Mouse (Mus musculus) embryonic facial prominence, embryonic 15.5 days (tissue): ENCODE measurements around the gene Uap1. TPM values are rescaled to one million over a fixed set of nuclear protein-coding genes. Genes with fewer than 3 reads are reported as not detected.
A peak's percentile ranks its signal among the peaks of the same experiment; 100 is the strongest.

Experiments used
- ATAC-seq: fragments of 200-750 bp; cut with Nextera tagmentation; 2 replicates; pipeline ENCODE4 v1.8.0; 2017; ENCODE audit warnings: low read depth, moderate TSS enrichment; ENCODE audit not compliant: insufficient number of reproducible peaks, low FRiP score, low TSS enrichment
- H3K27ac ChIP-seq: fragments of 300-500 bp; sonication (generic); replicated peaks from 2 replicates; pipeline ENCODE4 v1.5.1; 2015; ENCODE audit warnings: mild to moderate bottlenecking, inconsistent platforms
- H3K27me3 ChIP-seq: fragments of 300-500 bp; sonication (generic); 2 replicates; pipeline ENCODE4 v1.6.1; 2015; ENCODE audit warnings: inconsistent platforms
- H3K36me3 ChIP-seq: fragments of 300-500 bp; sonication (generic); 2 replicates; pipeline ENCODE4 v1.6.1; 2015; ENCODE audit warnings: mild to moderate bottlenecking, inconsistent platforms
- H3K4me1 ChIP-seq: fragments of 300-500 bp; sonication (generic); 2 replicates; pipeline ENCODE4 v1.6.1; 2015; ENCODE audit warnings: inconsistent platforms
- H3K4me2 ChIP-seq: fragments of 300-500 bp; sonication (generic); replicated peaks from 2 replicates; pipeline ENCODE4 v1.6.1; 2015; ENCODE audit warnings: mild to moderate bottlenecking, inconsistent platforms
- H3K4me3 ChIP-seq: fragments of 300-500 bp; sonication (generic); replicated peaks from 2 replicates; pipeline ENCODE4 v1.5.1; 2015; ENCODE audit warnings: mild to moderate bottlenecking, inconsistent platforms
- H3K9ac ChIP-seq: fragments of 300-500 bp; sonication (generic); 2 replicates; pipeline ENCODE4 v1.6.1; 2015; ENCODE audit warnings: inconsistent platforms
- H3K9me3 ChIP-seq: fragments of 300-500 bp; sonication (generic); replicated peaks from 2 replicates; pipeline ENCODE4 v1.6.1; 2016; ENCODE audit warnings: inconsistent platforms
- WGBS: fragments of 180-500 bp; shearing (Covaris S2); methylation state at CpG from one replicate; pipeline ENCODE4 v1.1.7; 2015; 5-methylcytosine and 5-hydroxymethylcytosine counted together
- polyA plus RNA-seq: library from polyadenylated mRNA; unstranded; fragments of >200 nt; fragmentation: Nextera tagmentation; extraction: Ambion mirVana; gene quantifications from 2 replicates; pipeline ENCODE4 v1.2.1, GENCODE M21; 2015

The Uap1 gene
- polyA plus RNA-seq, 1 experiment from 2014 or later: 70.9 TPM

GRCm38 (mm10) chr1:170147651-170148448 is 26.9 kb downstream of the Uap1 start:
- Histone ChIP-seq H3K9ac (no peak overlapping the region), H3K4me3 (no peak overlapping the region), H3K4me2 (no peak overlapping the region), H3K4me1 (0 out of 2 replicates have a peak, but pooled peaks cover 3% of the 10 kb centered on the region), H3K36me3 (peaks cover 38% of the 10 kb centered on the region), H3K9me3 (no peaks in the 10 kb centered on the region), H3K27me3 (no peaks in the 10 kb centered on the region), H3K27ac (0 out of 2 replicates have a peak overlapping the region, but pooled peaks have one; percentile 28)
- 62% methylated on average over 9 of the region's 9 CpGs for WGBS
- ATAC-seq: peak; percentile 51; the same call in 1 of the 2 replicates

- H3K36me3 ChIP-seq: peaks cover 47% of the 10 kb centered on the region
- H3K27ac ChIP-seq: no peak overlapping the region
- no peak overlapping the region for H3K4me3 ChIP-seq
- no peak overlapping the region for H3K4me2 ChIP-seq
- 0 out of 2 replicates have a peak, but pooled peaks cover 3% of the 10 kb centered on the region for H3K4me1 ChIP-seq
- no peak for ATAC-seq
- no peaks in the 10 kb centered on the region for H3K27me3 ChIP-seq
- H3K9me3 ChIP-seq: no peaks in the 10 kb centered on the region
- H3K9ac ChIP-seq: no peak overlapping the region
- WGBS: 87% methylated on average over 4 of the region's 4 CpGs
Observed at GRCm38 (mm10) chr1:170145606-170146005, 29.2 kb downstream of the Uap1 start.

GRCm38 (mm10) chr1:170142256-170142871 is 32.4 kb downstream of the Uap1 start:
- no peak overlapping the region for H3K4me3 ChIP-seq
- ATAC-seq: no peak
- H3K9ac ChIP-seq: no peak overlapping the region
- no peaks in the 10 kb centered on the region for H3K27me3 ChIP-seq
- peaks cover 26% of the 10 kb centered on the region for H3K36me3 ChIP-seq
- WGBS: 96% methylated on average over 8 of the region's 8 CpGs
- H3K4me1 ChIP-seq: no peaks in the 10 kb centered on the region
- H3K4me2 ChIP-seq: no peak overlapping the region
- H3K9me3 ChIP-seq: no peaks in the 10 kb centered on the region
- H3K27ac ChIP-seq: no peak overlapping the region

GRCm38 (mm10) chr1:170141626-170142025 is 33.1 kb downstream of the Uap1 start:
- peaks cover 25% of the 10 kb centered on the region for H3K36me3 ChIP-seq
- 97% methylated on average over 5 of the region's 5 CpGs for WGBS
- no peak overlapping the region for H3K9ac ChIP-seq
- no peak for ATAC-seq
- no peak overlapping the region for H3K27ac ChIP-seq
- no peaks in the 10 kb centered on the region for H3K27me3 ChIP-seq
- no peaks in the 10 kb centered on the region for H3K9me3 ChIP-seq
- no peak overlapping the region for H3K4me3 ChIP-seq
- H3K4me1 ChIP-seq: peaks cover 2% of the 10 kb centered on the region; the same call in 1 of the 2 replicates
- no peak overlapping the region for H3K4me2 ChIP-seq

- no peaks in the 10 kb centered on the region for H3K27me3 ChIP-seq
- WGBS: 10% methylated on average over 7 of the region's 7 CpGs
- ATAC-seq: peak; percentile 85
- no peaks in the 10 kb centered on the region for H3K9me3 ChIP-seq
- H3K4me1 ChIP-seq: peaks cover 8% of the 10 kb centered on the region; the same call in 1 of the 2 replicates
- H3K36me3 ChIP-seq: no peaks in the 10 kb centered on the region; the same call in 1 of the 2 replicates
- H3K4me3 ChIP-seq: no peak overlapping the region
- no peak overlapping the region for H3K9ac ChIP-seq
- H3K4me2 ChIP-seq: 0 out of 2 replicates have a peak overlapping the region, but pooled peaks have one; percentile 12
- H3K27ac ChIP-seq: peak overlapping the region; percentile 68; the same call in 1 of the 2 replicates
Observed at GRCm38 (mm10) chr1:170136351-170137009, 38.3 kb downstream of the Uap1 start.

- Histone ChIP-seq H3K9me3 (no peaks in the 10 kb centered on the region), H3K4me2 (no peak overlapping the region), H3K4me1 (peaks cover 8% of the 10 kb centered on the region; the same call in 1 of the 2 replicates), H3K27me3 (no peaks in the 10 kb centered on the region), H3K27ac (no peak overlapping the region), H3K4me3 (no peak overlapping the region), H3K9ac (no peak overlapping the region), H3K36me3 (no peaks in the 10 kb centered on the region)
- WGBS: 83% methylated on average over 8 of the region's 8 CpGs
- ATAC-seq: no peak
Observed at GRCm38 (mm10) chr1:170134264-170134663, 40.5 kb downstream of the Uap1 start.

- H3K27ac ChIP-seq: no peak overlapping the region
- 38% methylated on average over 3 of the region's 3 CpGs for WGBS
- H3K4me3 ChIP-seq: no peak overlapping the region
Observed at GRCm38 (mm10) chr1:170130962-170131361, 43.8 kb downstream of the Uap1 start.

GRCm38 (mm10) chr1:170124644-170125043 is 50.1 kb downstream of the Uap1 start:
- Histone ChIP-seq H3K9me3 (no peaks in the 10 kb centered on the region), H3K9ac (no peak overlapping the region), H3K27me3 (no peaks in the 10 kb centered on the region), H3K4me1 (no peaks in the 10 kb centered on the region), H3K4me2 (no peak overlapping the region), H3K36me3 (no peaks in the 10 kb centered on the region), H3K4me3 (no peak overlapping the region), H3K27ac (no peak overlapping the region)
- no peak for ATAC-seq
- 82% methylated on average over 2 of the region's 2 CpGs for WGBS

More at GRCm38 (mm10) chr1:170130962-170131361, 43.8 kb downstream of the Uap1 start:
- peaks cover 1% of the 10 kb centered on the region; the same call in 1 of the 2 replicates for H3K4me1 ChIP-seq
- no peak for ATAC-seq
- no peak overlapping the region for H3K4me2 ChIP-seq
- H3K27me3 ChIP-seq: no peaks in the 10 kb centered on the region
- no peaks in the 10 kb centered on the region for H3K36me3 ChIP-seq
- H3K9me3 ChIP-seq: no peaks in the 10 kb centered on the region
- no peak overlapping the region for H3K9ac ChIP-seq

- no peaks in the 10 kb centered on the region for H3K27me3 ChIP-seq
- H3K4me3 ChIP-seq: no peak overlapping the region
- ATAC-seq: no peak
- H3K4me2 ChIP-seq: no peak overlapping the region
- peaks cover 23% of the 10 kb centered on the region for H3K4me1 ChIP-seq
- H3K9me3 ChIP-seq: no peaks in the 10 kb centered on the region
- no peak overlapping the region for H3K9ac ChIP-seq
- WGBS: 61% methylated on average over 6 of the region's 6 CpGs
- H3K36me3 ChIP-seq: no peaks in the 10 kb centered on the region
- H3K27ac ChIP-seq: no peak overlapping the region
Observed at GRCm38 (mm10) chr1:170113616-170114015, 61.1 kb downstream of the Uap1 start.

GRCm38 (mm10) chr1:170112261-170112660 is 62.5 kb downstream of the Uap1 start:
- H3K36me3 ChIP-seq: no peaks in the 10 kb centered on the region
- ATAC-seq: no peak

More at GRCm38 (mm10) chr1:170112261-170112660, 62.5 kb downstream of the Uap1 start:
- H3K4me1 ChIP-seq: peaks cover 36% of the 10 kb centered on the region
- no peak overlapping the region for H3K4me3 ChIP-seq
- WGBS: 84% methylated on average over 10 of the region's 10 CpGs
- H3K27me3 ChIP-seq: no peaks in the 10 kb centered on the region
- H3K4me2 ChIP-seq: no peak overlapping the region; the same call in 1 of the 2 replicates
- H3K27ac ChIP-seq: peak overlapping the region; percentile 96; the same call in 1 of the 2 replicates
- H3K9ac ChIP-seq: no peak overlapping the region
- H3K9me3 ChIP-seq: no peaks in the 10 kb centered on the region
